Mouse (Mus musculus) adrenal gland, adult 8-10 months (tissue): Measurements from ENCODE around the gene Mark2. TPM values are rescaled to one million over a fixed set of nuclear protein-coding genes. Genes with fewer than 3 reads are reported as not detected.

ENCODE experiments used
- DNase-seq: peaks from one replicate; pipeline ENCODE4 v3.0.0; 2022
- total RNA-seq, 4 experiments: library from RNA; stranded (reverse); gene quantifications; 2 replicates each; pipeline ENCODE4 v1.2.4; 2022

The Mark2 gene
- total RNA-seq, 4 experiments from 2014 or later = 66.7 to 95.6 (median 79.8) TPM

DNA sequence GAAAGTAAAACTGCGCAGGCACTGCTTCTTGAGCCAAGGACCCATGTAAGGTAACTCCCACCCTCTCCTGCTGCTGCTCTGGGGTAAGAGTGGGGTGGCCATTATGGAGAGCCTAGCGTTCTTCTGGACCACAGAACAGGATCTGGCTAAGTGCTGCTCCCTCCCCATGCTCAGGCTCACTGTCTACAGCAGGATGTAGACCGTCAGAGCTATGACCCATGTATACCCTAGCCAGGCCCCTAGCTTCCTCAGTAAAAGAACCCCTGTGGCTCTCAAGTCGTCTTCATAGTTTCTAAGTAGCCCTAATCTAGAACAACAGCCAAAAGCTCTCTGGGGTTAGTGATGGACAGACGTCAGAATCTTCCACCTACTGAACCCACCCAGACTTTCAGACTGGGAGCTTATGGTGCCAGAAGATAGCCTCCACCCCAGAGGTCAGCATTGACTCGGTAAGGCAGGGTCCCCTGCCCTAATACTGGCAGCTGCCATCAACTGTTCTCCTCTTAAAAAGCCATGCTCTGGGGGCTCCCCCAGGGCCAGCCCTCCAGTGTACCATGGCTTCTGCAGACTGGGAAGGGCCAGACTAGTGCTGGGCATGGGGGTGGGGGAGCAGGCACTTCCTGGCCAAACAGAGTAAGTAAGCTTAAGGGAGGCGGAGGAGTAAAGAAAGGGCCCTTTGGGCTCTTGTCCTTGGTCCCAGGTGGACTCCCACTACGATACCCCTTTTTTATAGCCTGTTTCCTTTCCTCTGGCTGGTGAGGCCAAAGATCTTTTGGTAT lies 47.4 kb downstream of the Mark2 start:
- no peak for DNase-seq

GRCm38 (mm10) chr19:7291958-7292709 lies 49.5 kb downstream of the Mark2 start:
- no peak for DNase-seq

DNA sequence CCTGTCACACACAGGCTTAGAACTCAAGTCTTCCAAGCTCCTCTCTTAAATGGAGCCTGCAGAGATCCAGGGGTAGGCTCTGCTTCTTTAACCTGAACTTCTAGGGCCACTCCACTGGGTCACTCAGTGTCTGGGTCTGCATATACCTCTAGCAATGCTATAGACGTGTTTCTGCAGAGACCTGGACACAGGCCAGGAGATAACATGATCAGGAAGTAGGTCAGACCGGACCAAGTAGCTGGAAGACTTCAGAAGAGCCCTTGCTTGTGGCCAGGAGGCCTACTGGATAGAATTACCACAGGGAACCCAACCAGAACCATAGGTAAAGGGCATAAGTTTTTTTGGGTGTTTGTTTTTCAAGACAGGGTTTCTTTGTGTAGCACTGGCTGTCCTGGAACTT lies 51.9 kb downstream of the Mark2 start:
- DNase-seq = no peak

GRCm38 (mm10) chr19:7288288-7288687 lies 53.4 kb downstream of the Mark2 start:
- no peak for DNase-seq

- no peak for DNase-seq
These were observed 54.9 kb downstream of the Mark2 start for GRCm38 (mm10) chr19:7286563-7287315.

- DNase-seq = no peak
These were observed 60.9 kb downstream of the Mark2 start for GRCm38 (mm10) chr19:7280557-7281330.

- DNase-seq = no peak
These were observed 62.5 kb downstream of the Mark2 start for GRCm38 (mm10) chr19:7279114-7279513.

DNA sequence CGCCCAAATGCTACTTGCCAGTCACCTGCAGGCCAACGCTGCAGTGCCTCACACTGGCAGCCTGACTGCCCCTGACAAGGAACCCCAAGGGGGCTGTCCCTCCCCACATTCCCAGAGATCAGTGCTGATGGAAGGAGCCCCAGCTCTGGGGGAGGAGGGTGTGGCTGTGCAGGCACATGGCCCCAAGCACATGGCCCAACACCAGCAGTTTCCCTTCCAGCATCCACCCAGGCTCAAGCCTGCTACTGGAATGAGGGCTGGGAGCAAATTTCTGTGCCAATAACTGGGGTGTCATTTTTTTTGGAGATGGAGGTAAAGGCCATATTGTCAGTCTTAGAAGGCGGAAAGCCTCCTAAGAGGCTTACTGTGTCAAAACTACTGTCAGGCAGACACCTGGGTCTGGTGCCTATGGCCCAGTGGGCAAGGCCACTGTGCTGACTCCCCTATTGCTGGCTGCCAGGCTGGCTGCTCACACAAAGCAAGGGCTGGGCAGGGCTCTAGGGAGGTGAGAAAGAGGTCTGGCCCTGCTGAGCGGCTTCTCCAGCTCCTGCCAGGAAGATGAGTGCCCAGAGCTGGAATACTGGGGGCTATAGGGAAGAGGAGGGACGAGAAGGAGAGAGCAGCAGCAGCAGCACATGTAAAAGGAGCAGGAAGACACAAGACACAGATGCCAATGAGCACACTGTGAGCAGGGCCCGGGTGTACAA lies 63.3 kb downstream of the Mark2 start:
- no peak for DNase-seq

DNA sequence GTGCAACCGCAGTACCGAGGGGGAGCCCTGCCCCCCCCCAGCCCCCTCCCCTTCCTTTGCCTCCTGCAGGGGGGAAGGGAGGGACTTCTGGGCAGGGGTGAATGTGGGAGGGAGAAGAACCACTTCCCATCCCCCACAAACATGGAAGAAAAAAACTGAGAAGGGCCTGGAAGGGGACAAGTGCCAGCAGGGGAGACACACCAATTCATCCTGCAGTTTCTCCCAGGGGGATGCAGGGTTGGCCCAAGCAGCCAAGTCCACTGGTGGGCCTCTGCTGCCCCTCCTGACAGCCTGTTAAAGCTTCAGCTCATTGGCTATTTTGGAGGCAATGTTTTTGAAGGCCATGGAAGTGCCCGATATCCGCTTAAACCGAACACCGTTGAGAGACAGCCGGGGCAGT lies 64.9 kb downstream of the Mark2 start:
- no peak for DNase-seq

GRCm38 (mm10) chr19:7276053-7276659 lies 65.5 kb downstream of the Mark2 start:
- DNase-seq = no peak

DNA sequence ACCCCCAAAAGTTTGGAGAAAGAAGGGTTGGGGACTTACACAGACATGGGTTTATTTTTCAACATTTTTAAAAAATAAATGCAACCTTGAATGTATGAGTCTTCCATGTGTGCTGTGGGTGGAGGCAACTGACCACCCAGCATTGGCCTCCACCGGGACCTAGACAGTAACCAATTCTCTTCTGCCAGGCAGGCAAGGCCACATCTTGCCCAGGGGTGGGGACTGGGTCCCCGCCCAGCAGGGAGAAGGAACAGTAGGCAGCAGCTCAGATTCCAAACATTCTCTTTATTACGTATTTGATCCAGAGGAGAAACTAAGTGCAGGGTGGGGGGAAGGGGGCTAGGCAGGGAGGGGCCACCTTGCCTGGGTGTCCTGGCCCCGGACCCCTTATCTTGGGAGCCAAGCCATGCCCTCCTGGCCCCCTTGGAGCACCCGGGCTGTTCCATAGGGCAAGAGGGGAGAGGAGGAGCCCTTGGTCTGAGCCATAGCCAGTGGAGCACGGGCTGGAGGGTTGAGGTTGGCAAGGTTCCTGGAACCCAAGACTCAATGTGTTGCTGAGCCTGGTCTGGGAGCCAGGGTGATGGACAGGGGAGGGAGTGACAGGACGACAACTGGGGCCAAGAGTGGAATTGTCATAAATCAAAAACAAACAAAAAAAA lies 66.4 kb downstream of the Mark2 start:
- DNase-seq = no peak

DNA sequence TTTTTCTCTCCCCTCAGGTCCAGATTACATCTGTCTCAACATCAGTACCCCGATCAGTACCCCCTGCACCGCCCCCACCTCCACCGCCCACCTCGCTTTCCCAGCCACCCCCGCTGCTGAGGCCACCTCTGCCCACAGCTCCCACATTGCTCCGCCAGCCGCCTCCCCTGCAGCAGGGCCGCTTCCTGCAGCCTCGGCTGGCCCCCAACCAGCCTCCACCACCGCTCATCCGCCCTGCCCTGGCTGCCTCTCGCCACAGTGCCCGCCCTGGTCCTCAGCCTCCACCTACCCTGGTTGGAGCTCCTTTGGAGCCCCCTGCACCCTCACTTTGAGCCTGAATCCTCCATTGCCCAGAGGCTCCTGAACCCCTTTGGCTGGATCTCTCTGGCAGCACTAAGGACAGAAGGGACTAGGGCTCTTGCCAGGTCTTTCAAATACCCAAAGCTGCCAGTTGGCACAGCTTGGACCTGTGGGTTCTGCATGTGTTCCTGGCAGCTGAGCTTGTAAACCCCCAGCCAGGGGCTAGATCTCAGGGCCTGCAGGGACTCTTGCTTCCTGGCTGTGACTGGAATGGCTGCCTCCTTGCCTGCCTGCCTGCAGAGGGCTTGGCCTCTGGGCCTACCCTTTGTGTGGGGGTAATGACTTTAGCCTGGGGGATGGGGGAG lies 67.2 kb downstream of the Mark2 start:
- no peak for DNase-seq

GRCm38 (mm10) chr19:7273486-7273885 lies 68.2 kb downstream of the Mark2 start:
- no peak for DNase-seq

GRCm38 (mm10) chr19:7269290-7270044 lies 72.2 kb downstream of the Mark2 start:
- DNase-seq = no peak

DNA sequence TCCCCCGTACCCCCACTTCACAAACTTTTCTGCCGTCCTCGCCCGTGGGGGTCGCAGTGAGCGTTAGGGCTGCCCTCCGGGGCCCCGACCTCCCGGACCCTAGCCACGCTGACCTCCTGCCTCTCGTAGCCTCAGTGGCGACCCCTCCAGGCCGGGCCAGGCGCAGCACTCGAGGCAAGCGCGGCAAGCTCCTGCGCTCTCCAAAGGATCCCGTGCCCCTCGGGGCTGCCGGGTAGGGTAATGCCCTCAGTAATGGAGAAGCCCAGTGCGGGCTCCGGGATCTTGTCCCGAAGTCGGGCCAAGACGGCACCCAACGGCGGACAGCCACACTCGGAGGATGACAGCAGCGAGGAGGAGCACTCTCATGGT lies 73.0 kb downstream of the Mark2 start:
- DNase-seq = no peak

DNA sequence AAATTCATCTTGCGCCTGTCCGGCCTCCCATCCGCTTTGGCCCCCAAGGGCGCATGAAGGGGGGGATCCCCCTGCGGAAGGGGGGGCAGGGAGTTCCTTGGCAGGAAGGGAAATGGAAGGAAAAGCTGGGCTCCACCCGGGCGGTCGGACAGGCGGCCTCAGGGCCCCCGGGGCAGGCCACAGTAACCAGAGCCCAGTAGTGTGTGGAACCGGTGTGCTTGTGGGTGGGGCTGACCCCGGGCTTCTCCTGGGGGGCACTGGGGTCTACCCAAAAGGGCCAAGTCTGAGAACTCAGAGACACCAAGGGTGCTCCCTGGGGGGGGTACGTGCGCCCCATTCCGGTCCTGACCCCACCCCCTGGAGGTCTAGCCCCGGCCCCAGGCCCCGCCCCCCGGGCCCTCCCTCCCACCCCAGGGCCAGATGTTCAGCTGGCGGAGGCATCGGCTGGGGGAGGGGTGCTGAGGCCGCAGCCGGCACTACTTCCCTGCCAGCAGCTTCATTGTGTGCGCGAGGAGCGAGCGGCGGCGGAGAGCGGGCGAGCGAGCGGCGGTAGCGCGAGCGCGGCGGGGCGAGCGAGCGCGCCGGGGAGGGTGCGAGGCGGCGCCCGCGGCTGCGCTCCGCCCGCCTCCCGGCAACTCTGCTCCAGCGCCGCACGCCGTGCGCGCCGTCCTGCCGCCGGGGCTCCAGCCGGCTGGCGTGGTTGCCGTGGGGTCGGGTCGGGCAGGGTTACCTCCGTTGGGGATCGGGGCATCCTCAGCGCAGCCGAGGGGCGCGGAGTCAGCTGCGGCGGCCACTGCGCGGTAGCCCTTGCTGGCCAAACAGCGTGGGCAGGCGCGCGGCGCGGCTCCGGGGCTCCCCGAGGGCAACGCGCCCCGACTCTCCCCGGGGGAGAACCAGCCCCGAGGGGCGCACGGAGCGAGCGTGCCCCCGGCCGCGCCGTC lies 73.6 kb downstream of the Mark2 start:
- no peak for DNase-seq

GRCm38 (mm10) chr19:7267091-7267741 lies 74.4 kb downstream of the Mark2 start, which contains the start of gene Rcor2:
TSS of gene Rcor2 (plus strand) at chr19:7267325.
- peak; percentile 73 for DNase-seq

DNA sequence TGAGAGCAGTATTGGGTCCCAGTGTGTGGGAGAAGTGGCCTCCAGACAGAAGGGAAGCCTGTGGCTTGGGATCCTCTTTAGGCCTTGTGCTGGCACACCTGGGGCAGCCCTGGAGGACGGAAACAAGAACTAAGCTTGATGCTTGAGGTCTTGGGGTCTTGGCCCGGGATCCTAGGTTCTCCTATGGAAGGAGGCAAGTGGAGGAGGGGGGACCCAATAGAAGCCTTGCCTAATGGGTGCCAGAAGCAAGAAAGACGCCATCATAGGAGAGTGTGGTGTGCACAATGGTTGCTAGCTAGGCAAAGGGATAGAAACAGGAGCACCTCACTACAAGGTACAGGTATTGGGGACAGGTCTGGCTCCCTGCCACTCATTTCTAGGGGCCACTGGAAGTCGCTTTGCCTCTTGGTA lies 75.2 kb downstream of the Mark2 start:
- no peak for DNase-seq
